Mouse (Mus musculus): ENCODE measurements around the gene Nrd1. TPM values are rescaled to one million over a fixed set of nuclear protein-coding genes. Genes with fewer than 3 reads are reported as not detected.

The Nrd1 gene
- total RNA-seq (2021) = 100 to 1,000 TPM; 119 to 149 TPM

GRCm38 (mm10) chr4:108999999-109000950 lies at the start of gene Nrd1:
TSS of gene Nrd1 (plus strand) at chr4:109000655.
- intact Hi-C loops (cut with DNase I) = no loop called here
- DNase-seq (ENCODE audit: low spot score in 2 of 2) = peak; percentile 98 to 100

GRCm38 (mm10) chr4:108951663-108952062 lies 48.8 kb upstream of the Nrd1 start:
- DNase-seq (ENCODE audit: low spot score in 2 of 2) = no peak
- intact Hi-C loops (cut with DNase I) = no loop called here

- intact Hi-C loops (cut with DNase I) = no loop called here
- DNase-seq (ENCODE audit: low spot score in 2 of 2) = no peak
Measured at GRCm38 (mm10) chr4:108959696-108960095, 40.8 kb upstream of the Nrd1 start.

GRCm38 (mm10) chr4:108960619-108961460 lies 39.6 kb upstream of the Nrd1 start:
- DNase-seq (ENCODE audit: low spot score in 2 of 2) = no peak
- intact Hi-C loops (cut with DNase I) = no loop called here

GRCm38 (mm10) chr4:108963017-108963416 lies 37.4 kb upstream of the Nrd1 start:
- no peak for DNase-seq (ENCODE audit: low spot score in 2 of 2)
- intact Hi-C loops (cut with DNase I) = no loop called here

- intact Hi-C loops (cut with DNase I) = no loop called here
- no peak for DNase-seq (ENCODE audit: low spot score in 2 of 2)
Measured at GRCm38 (mm10) chr4:108969517-108969916, 30.9 kb upstream of the Nrd1 start.

- intact Hi-C loops (cut with DNase I) = no loop called here
- DNase-seq (ENCODE audit: low spot score in 2 of 2) = no peak
Measured at GRCm38 (mm10) chr4:108971054-108971453, 29.4 kb upstream of the Nrd1 start.

- intact Hi-C loops (cut with DNase I) = loop anchor here (1.0 to 5.0 kb wide), 2 partner anchors 106 to 179 kb away; no protein-coding TSS in a partner anchor
- peak; percentile 54 to 76 for DNase-seq (ENCODE audit: low spot score in 2 of 2)
Measured at GRCm38 (mm10) chr4:108976458-108977071, 23.9 kb upstream of the Nrd1 start.

GRCm38 (mm10) chr4:108986833-108987472 lies 13.5 kb upstream of the Nrd1 start:
- intact Hi-C loops (cut with DNase I) = no loop called here
- DNase-seq (ENCODE audit: low spot score in 2 of 2) = no peak

GRCm38 (mm10) chr4:108987473-108987842 lies 13.0 kb upstream of the Nrd1 start:
- DNase-seq (ENCODE audit: low spot score in 2 of 2) = no peak
- intact Hi-C loops (cut with DNase I) = no loop called here

- intact Hi-C loops (cut with DNase I) = no loop called here
- DNase-seq (ENCODE audit: low spot score in 2 of 2) = no peak
Measured at GRCm38 (mm10) chr4:108989430-108989829, 11.0 kb upstream of the Nrd1 start.

- no peak for DNase-seq (ENCODE audit: low spot score in 2 of 2)
- intact Hi-C loops (cut with DNase I) = no loop called here
Measured at GRCm38 (mm10) chr4:108990032-108990431, 10.4 kb upstream of the Nrd1 start.

- intact Hi-C loops (cut with DNase I) = no loop called here
- DNase-seq (ENCODE audit: low spot score in 2 of 2) = no peak
Measured at GRCm38 (mm10) chr4:108990571-108990970, 9.9 kb upstream of the Nrd1 start.

GRCm38 (mm10) chr4:108991811-108992210 lies 8.6 kb upstream of the Nrd1 start:
- intact Hi-C loops (cut with DNase I) = no loop called here
- DNase-seq (ENCODE audit: low spot score in 2 of 2) = no peak

- intact Hi-C loops (cut with DNase I) = no loop called here
- no peak for DNase-seq (ENCODE audit: low spot score in 2 of 2)
Measured at GRCm38 (mm10) chr4:108992978-108993377, 7.5 kb upstream of the Nrd1 start.

GRCm38 (mm10) chr4:109000961-109001360 lies 506 bp downstream of the Nrd1 start:
- intact Hi-C loops (cut with DNase I) = no loop called here
- DNase-seq (ENCODE audit: low spot score in 2 of 2) = no peak

GRCm38 (mm10) chr4:109008046-109008445 lies 7.6 kb downstream of the Nrd1 start:
- intact Hi-C loops (cut with DNase I) = no loop called here
- DNase-seq (ENCODE audit: low spot score in 2 of 2) = peak in 1 of 2 experiments; percentile 58

GRCm38 (mm10) chr4:109014091-109014490 lies 13.6 kb downstream of the Nrd1 start:
- intact Hi-C loops (cut with DNase I) = no loop called here
- DNase-seq (ENCODE audit: low spot score in 2 of 2) = no peak

- intact Hi-C loops (cut with DNase I) = no loop called here
- DNase-seq (ENCODE audit: low spot score in 2 of 2) = no peak
Measured at GRCm38 (mm10) chr4:109017441-109017840, 17.0 kb downstream of the Nrd1 start.

- no peak for DNase-seq (ENCODE audit: low spot score in 2 of 2)
Measured at GRCm38 (mm10) chr4:109019301-109019700, 18.8 kb downstream of the Nrd1 start.

More at GRCm38 (mm10) chr4:109019301-109019700, 18.8 kb downstream of the Nrd1 start:
- intact Hi-C loops (cut with DNase I) = no loop called here

Data from left cerebral cortex, postnatal 25 days (tissue).